Mouse (Mus musculus): ENCODE measurements around the gene Lgr4. TPM values are rescaled to one million over a fixed set of nuclear protein-coding genes. Genes with fewer than 3 reads are reported as not detected.
"Not testable (repeated sequence)": the region's sequence is repeated elsewhere in the genome, so short reads cannot be mapped to it uniquely, and the experiment has no call there.

Lgr4 gene
- polyA plus RNA-seq (2014; fragmentation: Nextera tagmentation; extraction: Ambion mirVana) = 11.6 and 12.0 TPM in 2 replicates

DNA sequence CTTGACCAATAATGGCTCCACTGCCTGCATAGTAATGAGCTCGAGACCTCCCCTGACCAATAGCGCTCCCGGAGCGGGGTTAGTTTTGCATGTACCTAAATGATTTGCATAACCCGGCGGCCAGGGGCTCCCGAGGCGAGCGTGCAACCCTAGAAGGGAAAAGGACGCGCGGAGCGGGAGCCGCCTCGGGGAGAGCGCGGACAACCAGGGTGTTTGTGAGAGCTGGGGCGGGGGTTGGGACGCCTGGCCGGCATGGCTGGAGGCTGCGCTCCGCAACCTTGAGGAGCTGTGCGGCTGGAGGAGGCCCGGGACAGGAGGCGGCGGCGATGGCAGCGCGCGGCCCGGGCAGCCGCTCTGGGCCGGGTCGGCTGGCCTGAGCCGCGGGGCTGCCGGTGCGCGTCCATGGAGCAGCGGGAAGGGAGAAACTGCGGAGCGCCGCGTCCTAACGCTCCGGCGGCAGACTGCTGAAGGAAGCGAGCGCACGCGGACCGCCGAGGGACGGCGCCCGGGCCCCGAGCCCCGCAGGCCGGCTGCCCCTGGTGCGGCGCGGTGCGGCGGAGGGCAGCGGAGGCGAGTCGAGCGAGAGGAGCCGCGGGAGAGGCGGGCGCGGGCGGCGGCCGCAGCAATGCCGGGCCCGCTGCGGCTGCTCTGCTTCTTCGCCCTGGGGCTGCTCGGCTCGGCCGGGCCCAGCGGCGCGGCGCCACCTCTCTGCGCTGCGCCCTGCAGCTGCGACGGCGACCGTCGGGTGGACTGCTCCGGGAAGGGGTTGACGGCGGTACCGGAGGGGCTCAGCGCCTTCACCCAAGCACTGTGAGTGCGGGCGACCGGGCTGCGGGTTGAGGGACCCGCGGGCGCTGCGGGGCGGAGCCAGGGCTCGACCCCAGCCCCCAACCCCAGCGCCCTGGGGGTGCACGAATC is at the start of gene Lgr4:
TSS of gene Lgr4 (plus strand) at position 152 of the 918 bp plus-strand sequence.
- peaks cover 27% of the 10 kb centered on the region for H3K4me1 ChIP-seq (ENCODE audit: control insufficient read depth, insufficient read depth, low read length)
- peak within 1 kb of the TSS; percentile 89 for H3K4me2 ChIP-seq (ENCODE audit: low read length)
- H3K27ac ChIP-seq (replicated peaks; ENCODE audit: low read depth, low read length) = peak within 1 kb of the TSS; percentile 95
- DNase-seq (peak; percentile 96), ATAC-seq (ENCODE audit: low FRiP score, low TSS enrichment) (peak; percentile 98)
- no peaks in the 10 kb centered on the region for H3K9me3 ChIP-seq (ENCODE audit: control insufficient read depth, low read length)
- peak within 1 kb of the TSS; percentile 84 for H3K9ac ChIP-seq (replicated peaks; ENCODE audit: low read length)
- no peaks in the 10 kb centered on the region for H3K36me3 ChIP-seq (ENCODE audit: control insufficient read depth, insufficient read depth, low read length)
- WGBS = under 1% methylated on average over 88 of the region's 111 CpGs
- H3K27me3 ChIP-seq (ENCODE audit: control insufficient read depth, insufficient read depth, low read length) = no peaks in the 10 kb centered on the region
- H3K4me3 ChIP-seq (replicated peaks; ENCODE audit: low read depth, low read length) = peak within 1 kb of the TSS; percentile 88

DNA sequence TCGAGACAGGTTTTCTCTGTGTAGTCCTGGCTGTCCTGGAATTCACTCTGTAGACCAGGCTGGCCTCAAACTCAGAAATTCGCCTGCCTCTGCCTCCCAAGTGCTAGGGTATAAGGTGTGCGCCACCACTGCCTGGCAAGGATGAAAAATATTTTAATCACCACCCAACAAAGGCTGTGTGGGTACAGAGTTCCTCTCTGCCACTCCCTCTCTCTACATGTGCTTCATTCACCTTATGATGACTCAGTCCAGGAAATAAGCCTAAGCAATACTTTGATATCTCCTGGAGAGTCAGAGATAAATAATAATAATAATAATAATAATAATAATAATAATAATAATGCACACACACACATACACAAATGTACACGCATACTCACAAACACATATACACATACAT is 38.0 kb upstream of the Lgr4 start:
- not testable (repeated sequence) for H3K4me1 ChIP-seq (ENCODE audit: control insufficient read depth, insufficient read depth, low read length); H3K27ac ChIP-seq (replicated peaks; ENCODE audit: low read depth, low read length); H3K27me3 ChIP-seq (ENCODE audit: control insufficient read depth, insufficient read depth, low read length); ATAC-seq (ENCODE audit: low FRiP score, low TSS enrichment); DNase-seq; H3K9me3 ChIP-seq (ENCODE audit: control insufficient read depth, low read length); H3K36me3 ChIP-seq (ENCODE audit: control insufficient read depth, insufficient read depth, low read length); H3K4me3 ChIP-seq (replicated peaks; ENCODE audit: low read depth, low read length); H3K9ac ChIP-seq (replicated peaks; ENCODE audit: low read length); H3K4me2 ChIP-seq (ENCODE audit: low read length)
- WGBS = 83% methylated on average over 4 of the region's 4 CpGs

DNA sequence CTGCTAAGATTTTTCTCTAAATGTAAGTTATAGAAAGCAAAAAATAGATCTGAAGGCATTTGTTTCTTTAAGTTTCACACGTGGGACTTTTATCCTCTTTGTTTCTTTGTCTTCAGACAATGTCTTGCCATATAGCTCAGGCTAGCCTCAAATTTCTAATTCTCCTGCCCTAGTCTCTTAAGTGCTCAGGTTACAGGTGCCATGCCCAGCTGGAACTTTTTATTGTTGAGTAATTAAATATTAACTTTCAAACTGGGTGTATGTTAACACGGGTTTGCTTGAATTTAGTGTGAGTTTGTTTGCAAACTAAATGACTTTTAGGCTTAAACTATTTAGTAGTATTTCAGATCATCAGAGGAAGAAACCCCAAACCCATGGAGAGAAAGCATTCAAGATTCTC is 36.3 kb upstream of the Lgr4 start:
- no peaks in the 10 kb centered on the region for H3K27me3 ChIP-seq (ENCODE audit: control insufficient read depth, insufficient read depth, low read length)
- H3K9ac ChIP-seq (replicated peaks; ENCODE audit: low read length) = no peak overlapping the region
- DNase-seq = no peak
- no peaks in the 10 kb centered on the region for H3K9me3 ChIP-seq (ENCODE audit: control insufficient read depth, low read length)
- no peak overlapping the region for H3K4me2 ChIP-seq (ENCODE audit: low read length)
- H3K36me3 ChIP-seq (ENCODE audit: control insufficient read depth, insufficient read depth, low read length) = no peaks in the 10 kb centered on the region
- no peak for ATAC-seq (ENCODE audit: low FRiP score, low TSS enrichment)
- no peaks in the 10 kb centered on the region for H3K4me1 ChIP-seq (ENCODE audit: control insufficient read depth, insufficient read depth, low read length)
- WGBS = 69% methylated on average over 2 of the region's 2 CpGs
- no peak overlapping the region for H3K27ac ChIP-seq (replicated peaks; ENCODE audit: low read depth, low read length)
- no peak overlapping the region for H3K4me3 ChIP-seq (replicated peaks; ENCODE audit: low read depth, low read length)

DNA sequence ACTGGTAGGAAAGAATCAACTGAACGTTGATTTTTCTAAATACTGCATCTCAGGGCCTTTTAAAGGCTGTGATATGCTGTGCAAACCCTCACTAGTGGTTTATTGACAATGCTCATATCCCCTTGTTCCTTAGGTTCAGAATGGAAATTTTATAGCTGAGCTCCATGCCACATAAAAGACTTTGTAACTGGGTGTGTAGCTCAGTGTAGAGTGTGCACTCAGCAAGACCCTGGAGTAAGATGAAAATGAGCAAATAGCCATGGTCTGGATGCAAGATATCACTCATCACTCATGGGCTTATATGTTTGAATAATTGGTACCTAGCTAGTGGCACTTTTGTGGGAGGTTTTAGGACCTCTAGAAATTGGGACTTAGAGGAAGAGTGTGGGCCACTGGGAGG is 35.8 kb upstream of the Lgr4 start:
- H3K9ac ChIP-seq (replicated peaks; ENCODE audit: low read length) = no peak overlapping the region
- DNase-seq (no peak), ATAC-seq (ENCODE audit: low FRiP score, low TSS enrichment) (no peak)
- no peaks in the 10 kb centered on the region for H3K36me3 ChIP-seq (ENCODE audit: control insufficient read depth, insufficient read depth, low read length)
- no peaks in the 10 kb centered on the region for H3K9me3 ChIP-seq (ENCODE audit: control insufficient read depth, low read length)
- 69% methylated on average over 1 of the region's 1 CpGs for WGBS
- H3K4me3 ChIP-seq (replicated peaks; ENCODE audit: low read depth, low read length) = no peak overlapping the region
- no peaks in the 10 kb centered on the region for H3K4me1 ChIP-seq (ENCODE audit: control insufficient read depth, insufficient read depth, low read length)
- H3K4me2 ChIP-seq (ENCODE audit: low read length) = no peak overlapping the region
- H3K27ac ChIP-seq (replicated peaks; ENCODE audit: low read depth, low read length) = no peak overlapping the region
- H3K27me3 ChIP-seq (ENCODE audit: control insufficient read depth, insufficient read depth, low read length) = no peaks in the 10 kb centered on the region

DNA sequence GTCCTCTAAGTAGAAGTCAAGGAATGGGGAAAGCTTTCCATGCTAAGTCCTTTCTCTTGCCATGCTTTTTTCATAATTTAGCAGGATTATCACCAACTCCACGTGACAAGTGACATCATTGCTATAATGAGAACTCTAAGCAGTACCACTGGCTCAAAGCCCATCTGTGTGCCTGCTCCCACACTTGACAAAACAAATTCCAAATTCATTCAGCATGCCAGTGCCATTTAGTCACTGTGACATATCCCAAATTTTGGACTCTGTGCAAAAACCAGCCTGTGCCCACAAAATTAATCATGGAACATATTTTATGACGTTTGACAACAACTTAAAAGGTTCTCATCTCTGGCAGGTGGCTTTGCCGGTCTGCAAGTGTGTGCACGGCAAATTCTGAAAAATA is 33.3 kb upstream of the Lgr4 start:
- no peak overlapping the region for H3K27ac ChIP-seq (replicated peaks; ENCODE audit: low read depth, low read length)
- 84% methylated on average over 4 of the region's 4 CpGs for WGBS
- no peak for ATAC-seq (ENCODE audit: low FRiP score, low TSS enrichment)

DNA sequence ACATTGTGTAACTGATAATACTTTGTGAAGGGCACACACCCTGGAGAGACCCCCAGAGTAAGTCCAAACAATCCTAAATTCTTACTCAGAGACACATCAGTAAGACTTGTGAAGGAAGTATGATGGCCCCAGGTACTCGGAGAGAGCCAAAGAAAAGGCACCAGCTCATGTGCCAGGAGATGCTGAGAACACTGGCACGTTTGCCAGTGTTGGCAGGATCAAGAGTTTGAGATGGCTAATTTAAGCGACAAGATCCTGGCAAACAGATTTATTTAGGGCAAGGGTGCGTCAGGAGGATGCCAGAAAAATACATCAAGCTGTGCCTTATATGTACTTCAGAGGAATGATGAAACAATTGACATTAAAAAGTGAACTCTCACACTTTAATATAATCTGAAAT is 32.9 kb upstream of the Lgr4 start:
- 72% methylated on average over 4 of the region's 4 CpGs for WGBS
- no peak overlapping the region for H3K4me3 ChIP-seq (replicated peaks; ENCODE audit: low read depth, low read length)
- H3K4me2 ChIP-seq (ENCODE audit: low read length) = no peak overlapping the region
- no peaks in the 10 kb centered on the region for H3K4me1 ChIP-seq (ENCODE audit: control insufficient read depth, insufficient read depth, low read length)
- H3K9me3 ChIP-seq (ENCODE audit: control insufficient read depth, low read length) = no peaks in the 10 kb centered on the region; the same call in 1 of the 2 replicates
- no peak overlapping the region for H3K27ac ChIP-seq (replicated peaks; ENCODE audit: low read depth, low read length)
- ATAC-seq (ENCODE audit: low FRiP score, low TSS enrichment) (no peak), DNase-seq (no peak)
- H3K27me3 ChIP-seq (ENCODE audit: control insufficient read depth, insufficient read depth, low read length) = no peaks in the 10 kb centered on the region
- no peak overlapping the region for H3K9ac ChIP-seq (replicated peaks; ENCODE audit: low read length)
- H3K36me3 ChIP-seq (ENCODE audit: control insufficient read depth, insufficient read depth, low read length) = no peaks in the 10 kb centered on the region

More for the DNA sequence above, 33.3 kb upstream of the Lgr4 start:
- no peak overlapping the region for H3K4me2 ChIP-seq (ENCODE audit: low read length)
- no peaks in the 10 kb centered on the region for H3K9me3 ChIP-seq (ENCODE audit: control insufficient read depth, low read length)
- DNase-seq = no peak
- no peaks in the 10 kb centered on the region for H3K36me3 ChIP-seq (ENCODE audit: control insufficient read depth, insufficient read depth, low read length)
- no peaks in the 10 kb centered on the region for H3K27me3 ChIP-seq (ENCODE audit: control insufficient read depth, insufficient read depth, low read length)
- no peak overlapping the region for H3K9ac ChIP-seq (replicated peaks; ENCODE audit: low read length)
- no peaks in the 10 kb centered on the region for H3K4me1 ChIP-seq (ENCODE audit: control insufficient read depth, insufficient read depth, low read length)
- no peak overlapping the region for H3K4me3 ChIP-seq (replicated peaks; ENCODE audit: low read depth, low read length)

DNA sequence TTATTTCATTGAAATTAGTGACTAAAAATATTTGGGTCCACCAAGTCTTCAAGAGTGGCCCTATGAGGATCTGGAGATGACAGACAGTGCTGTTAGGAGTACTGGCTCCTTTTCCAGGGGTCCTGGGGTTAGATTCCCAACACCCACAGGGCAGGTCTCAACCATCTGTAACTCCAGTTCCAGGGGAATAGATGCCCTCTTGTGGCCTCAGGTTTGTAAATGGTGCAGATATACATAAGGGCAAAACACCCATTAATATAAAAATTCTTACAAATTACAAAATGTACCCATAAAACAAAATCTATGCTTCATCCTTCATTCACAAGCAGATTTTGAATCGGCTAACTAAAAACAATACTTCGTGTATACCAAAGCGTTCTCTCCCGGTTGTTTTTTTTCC is 27.4 kb upstream of the Lgr4 start:
- H3K27ac ChIP-seq (replicated peaks; ENCODE audit: low read depth, low read length) = peak overlapping the region; percentile 91
- 32% methylated on average over 4 of the region's 4 CpGs for WGBS
- peak overlapping the region; percentile 90 for H3K4me3 ChIP-seq (replicated peaks; ENCODE audit: low read depth, low read length)
- H3K4me1 ChIP-seq (ENCODE audit: control insufficient read depth, insufficient read depth, low read length) = peaks cover 14% of the 10 kb centered on the region
- no peaks in the 10 kb centered on the region for H3K27me3 ChIP-seq (ENCODE audit: control insufficient read depth, insufficient read depth, low read length)
- ATAC-seq (ENCODE audit: low FRiP score, low TSS enrichment) (no peak), DNase-seq (peak; percentile 38)
- peak overlapping the region; percentile 81 for H3K4me2 ChIP-seq (ENCODE audit: low read length)
- peaks cover 7% of the 10 kb centered on the region for H3K36me3 ChIP-seq (ENCODE audit: control insufficient read depth, insufficient read depth, low read length)
- H3K9me3 ChIP-seq (ENCODE audit: control insufficient read depth, low read length) = no peaks in the 10 kb centered on the region; the same call in 1 of the 2 replicates
- peak overlapping the region; percentile 95 for H3K9ac ChIP-seq (replicated peaks; ENCODE audit: low read length)

DNA sequence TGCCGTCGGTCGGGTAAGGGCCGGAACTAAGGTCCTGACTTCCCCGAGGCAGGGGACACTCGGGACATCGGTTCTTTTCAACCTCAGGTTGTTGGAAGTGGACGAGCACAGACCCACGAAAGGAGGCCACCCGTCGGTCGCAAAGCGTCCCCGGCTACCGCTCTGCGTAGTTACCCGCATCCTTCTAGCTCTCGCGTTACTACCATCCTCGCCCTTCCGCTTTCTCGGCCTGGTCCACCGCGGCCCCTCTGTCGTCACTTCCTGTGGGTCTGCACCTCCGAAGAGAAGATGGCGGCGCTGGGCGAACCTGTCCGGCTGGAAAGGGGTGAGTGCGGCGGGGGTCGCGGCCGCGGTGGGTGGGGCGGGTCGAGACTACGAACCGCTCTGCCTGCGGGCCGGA is 26.9 kb upstream of the Lgr4 start, which contains the start of gene Lin7c:
TSS of gene Lin7c (plus strand) at position 257 of the 400 bp plus-strand sequence.
- Histone ChIP-seq H3K4me1 (ENCODE audit: control insufficient read depth, insufficient read depth, low read length) (peaks cover 14% of the 10 kb centered on the region), H3K36me3 (ENCODE audit: control insufficient read depth, insufficient read depth, low read length) (peaks cover 13% of the 10 kb centered on the region), H3K4me2 (ENCODE audit: low read length) (peak within 1 kb of the TSS; percentile 81), H3K27ac (replicated peaks; ENCODE audit: low read depth, low read length) (peak within 1 kb of the TSS; percentile 91), H3K9ac (replicated peaks; ENCODE audit: low read length) (peak within 1 kb of the TSS; percentile 95), H3K9me3 (ENCODE audit: control insufficient read depth, low read length) (no peaks in the 10 kb centered on the region; the same call in 1 of the 2 replicates), H3K27me3 (ENCODE audit: control insufficient read depth, insufficient read depth, low read length) (no peaks in the 10 kb centered on the region), H3K4me3 (replicated peaks; ENCODE audit: low read depth, low read length) (peak within 1 kb of the TSS; percentile 90)
- DNase-seq (peak; percentile 98), ATAC-seq (ENCODE audit: low FRiP score, low TSS enrichment) (peak; percentile 100)
- under 1% methylated on average over 41 of the region's 42 CpGs for WGBS
